Mouse (Mus musculus) liver, embryonic 14.5 days (tissue): ENCODE data around the gene Lrrc15. TPM values are rescaled to one million over a fixed set of nuclear protein-coding genes. Genes with fewer than 3 reads are reported as not detected.

Source experiments
- ATAC-seq: fragments of 200-750 bp; cut with Nextera tagmentation; 2 replicates; pipeline ENCODE4 v1.8.0; 2017; ENCODE audit warnings: moderate number of reproducible peaks, mild to moderate bottlenecking, moderate library complexity; ENCODE audit not compliant: insufficient read depth
- DNase-seq, 3 experiments: peaks; one replicate each; pipeline ENCODE4 v3.0.0-alpha.2; 2012 to 2013; ENCODE audit warnings: low read depth in 3 of 3, low spot score in 3 of 3
- H3K27ac ChIP-seq: fragments of 300-500 bp; sonication (generic); 2 replicates; pipeline ENCODE4 v1.5.1; 2014; ENCODE audit warnings: moderate library complexity, mild to moderate bottlenecking, control low read depth, inconsistent platforms
- H3K27me3 ChIP-seq: fragments of 300-500 bp; sonication (generic); 2 replicates; pipeline ENCODE4 v1.6.1; 2014; ENCODE audit warnings: mild to moderate bottlenecking, low read length, moderate library complexity; ENCODE audit not compliant: control insufficient read depth, insufficient read depth
- H3K36me3 ChIP-seq: fragments of 300-500 bp; sonication (generic); replicated peaks from 2 replicates; pipeline ENCODE4 v1.6.1; 2014; ENCODE audit warnings: low read depth; ENCODE audit not compliant: control insufficient read depth, insufficient read depth
- H3K4me1 ChIP-seq, 2 experiments: fragments of 200-500 bp in 1 of 2; fragments of 300-500 bp in 1 of 2; sonication (generic) in 1 of 2; replicated peaks; 2 replicates each; pipeline ENCODE4 v1.6.1; 2012 to 2014; ENCODE audit warnings: antibody characterized with exemption in 1 of 2, inconsistent platforms in 1 of 2, low read length in 1 of 2; ENCODE audit not compliant: control insufficient read depth in 2 of 2, insufficient read depth in 2 of 2
- H3K4me2 ChIP-seq: fragments of 300-500 bp; sonication (generic); 2 replicates; pipeline ENCODE4 v1.6.1; 2014; ENCODE audit warnings: low read depth, mild to moderate bottlenecking, control low read depth, moderate library complexity
- H3K4me3 ChIP-seq, 2 experiments: fragments of 200-500 bp in 1 of 2; fragments of 300-500 bp in 1 of 2; sonication (generic) in 1 of 2; 2 replicates each; pipeline ENCODE4 v1.5.1; 2012 to 2014; ENCODE audit warnings: low read depth in 2 of 2, low read length in 2 of 2, mild to moderate bottlenecking in 2 of 2, control low read depth in 1 of 2, inconsistent platforms in 1 of 2, moderate library complexity in 1 of 2; ENCODE audit not compliant: insufficient read depth in 1 of 2
- H3K9ac ChIP-seq: fragments of 300-500 bp; sonication (generic); replicated peaks from 2 replicates; pipeline ENCODE4 v1.6.1; 2014; ENCODE audit warnings: mild to moderate bottlenecking, control low read depth, moderate library complexity
- H3K9me3 ChIP-seq: fragments of 300-500 bp; sonication (generic); 2 replicates; pipeline ENCODE4 v1.6.1; 2016; ENCODE audit warnings: low read length, mixed read lengths; ENCODE audit not compliant: control insufficient read depth
- CTCF ChIP-seq: IDR thresholded peaks from 2 replicates; pipeline ENCODE4 v1.5.1; 2016; ENCODE audit warnings: antibody characterized with exemption, low read depth, control low read depth
- EP300 ChIP-seq: IDR thresholded peaks from 2 replicates; pipeline ENCODE4 v1.6.1; 2016; ENCODE audit warnings: antibody characterized with exemption, low read depth
- WGBS: fragments of 180-500 bp; shearing (Covaris S2); extraction: QIAGEN DNeasy Blood & Tissue Kit; methylation state at CpG from one replicate; pipeline ENCODE4 v1.1.7; 2014; ENCODE audit not compliant: insufficient replicate concordance; 5-methylcytosine and 5-hydroxymethylcytosine counted together
- polyA plus RNA-seq, 2 experiments: library from polyadenylated mRNA; depleted of rRNA in 1 of 2; stranded (reverse) in 1 of 2; unstranded in 1 of 2; fragments of >200 nt; fragmentation: Nextera tagmentation in 1 of 2; extraction: Ambion mirVana in 1 of 2; gene quantifications; 2 replicates each; pipeline versions ENCODE4 v1.2.1 to v1.2.3; 2012 to 2014

Lrrc15 gene
- polyA plus RNA-seq (2012; rRNA removed) (0.01 TPM in 1 of 2 replicates, not detected in the other), polyA plus RNA-seq (2014; fragmentation: Nextera tagmentation; extraction: Ambion mirVana) (0.01 TPM in 1 of 2 replicates, not detected in the other)

GRCm38 (mm10) chr16:30282844-30283495, at the start of gene Lrrc15:
Gene Lrrc15, minus strand, starts transcription at chr16:30283256.
- Histone ChIP-seq H3K27me3 (peaks cover 29% of the 10 kb centered on the region), H3K9me3 (no peaks in the 10 kb centered on the region), H3K9ac (no peak within 1 kb of the TSS), H3K27ac (no peak within 1 kb of the TSS), H3K4me1 (no peaks in the 10 kb centered on the region), H3K36me3 (no peaks in the 10 kb centered on the region), H3K4me2 (peak within 1 kb of the TSS; percentile 39), H3K4me3 (no peak within 1 kb of the TSS)
- TF ChIP-seq CTCF (no peak), EP300 (no peak)
- 6% methylated on average over 34 of the region's 34 CpGs for WGBS
- ATAC-seq (no peak), DNase-seq (no peak)

GRCm38 (mm10) chr16:30314236-30314635, 31.2 kb upstream of the Lrrc15 start:
- ATAC-seq: no peak
- H3K4me1 ChIP-seq: peaks cover 8 to 18% of the 10 kb centered on the region in 2 experiments
- no peak overlapping the region for H3K4me2 ChIP-seq
- H3K9ac ChIP-seq: no peak overlapping the region
- TF ChIP-seq CTCF: peak; percentile 41; the same call in 1 of the 2 replicates
- TF ChIP-seq EP300: no peak
- peaks cover 12% of the 10 kb centered on the region; the same call in 1 of the 2 replicates for H3K36me3 ChIP-seq
- H3K27me3 ChIP-seq: peaks cover 6% of the 10 kb centered on the region
- no peak for DNase-seq
- H3K4me3 ChIP-seq: no peak overlapping the region
- H3K27ac ChIP-seq: no peak overlapping the region
- H3K9me3 ChIP-seq: no peaks in the 10 kb centered on the region

GRCm38 (mm10) chr16:30310647-30311046, 27.6 kb upstream of the Lrrc15 start, which contains the start of gene Gp5:
Gene Gp5, minus strand, starts transcription at chr16:30310779.
- H3K4me2 ChIP-seq: peak within 1 kb of the TSS; percentile 67
- TF ChIP-seq EP300 (peak; percentile 67), CTCF (no peak)
- DNase-seq (peak in 2 of 3 experiments; percentile 14 to 23), ATAC-seq (peak; percentile 72; the same call in 1 of the 2 replicates)
- peaks cover 5% of the 10 kb centered on the region; the same call in 1 of the 2 replicates for H3K36me3 ChIP-seq
- peaks cover 8 to 18% of the 10 kb centered on the region in 2 experiments for H3K4me1 ChIP-seq
- H3K9ac ChIP-seq: no peak within 1 kb of the TSS
- no peak within 1 kb of the TSS for H3K27ac ChIP-seq
- H3K4me3 ChIP-seq: peak within 1 kb of the TSS; percentile 12 to 60
- H3K9me3 ChIP-seq: no peaks in the 10 kb centered on the region
- peaks cover 28% of the 10 kb centered on the region for H3K27me3 ChIP-seq

- Histone ChIP-seq H3K9me3 (no peaks in the 10 kb centered on the region), H3K4me3 (0 out of 4 replicates have a peak overlapping the region, but pooled peaks of 1 of the 2 experiments have one; percentile 3), H3K36me3 (peaks cover 3% of the 10 kb centered on the region; the same call in 1 of the 2 replicates), H3K4me2 (peak overlapping the region; percentile 67), H3K9ac (no peak overlapping the region), H3K27ac (no peak overlapping the region), H3K27me3 (peaks cover 28% of the 10 kb centered on the region), H3K4me1 (peaks cover 8 to 18% of the 10 kb centered on the region in 2 experiments)
- WGBS: 17% methylated on average over 8 of the region's 8 CpGs
- TF ChIP-seq EP300: no peak
- no peak for DNase-seq
- ATAC-seq: no peak
Measured at GRCm38 (mm10) chr16:30310171-30310515, 27.1 kb upstream of the Lrrc15 start.

GRCm38 (mm10) chr16:30309395-30310170, 26.5 kb upstream of the Lrrc15 start:
- Histone ChIP-seq H3K9me3 (no peaks in the 10 kb centered on the region), H3K36me3 (no peaks in the 10 kb centered on the region; the same call in 1 of the 2 replicates), H3K27ac (no peak overlapping the region), H3K4me2 (peak overlapping the region; percentile 67), H3K27me3 (peaks cover 28% of the 10 kb centered on the region), H3K4me3 (peak overlapping the region; percentile 12 to 60), H3K4me1 (peaks cover 8 to 18% of the 10 kb centered on the region in 2 experiments), H3K9ac (no peak overlapping the region; the same call in 1 of the 2 replicates)
- TF ChIP-seq CTCF (no peak), EP300 (no peak)
- WGBS: 1% methylated on average over 34 of the region's 34 CpGs
- no peak for DNase-seq
- ATAC-seq: no peak
